Mouse (Mus musculus) fat pad, adult 2 months (tissue): Measurements from ENCODE around the gene Atp6v1e2.
A peak's percentile ranks its signal among the peaks of the same experiment; 100 is the strongest.

Source experiments
- DNase-seq: peaks from one replicate; pipeline ENCODE4 v3.0.0-alpha.2; 2011; ENCODE audit warnings: low read depth, low spot score; ENCODE audit errors: extremely low read depth

Atp6v1e2 gene

DNA sequence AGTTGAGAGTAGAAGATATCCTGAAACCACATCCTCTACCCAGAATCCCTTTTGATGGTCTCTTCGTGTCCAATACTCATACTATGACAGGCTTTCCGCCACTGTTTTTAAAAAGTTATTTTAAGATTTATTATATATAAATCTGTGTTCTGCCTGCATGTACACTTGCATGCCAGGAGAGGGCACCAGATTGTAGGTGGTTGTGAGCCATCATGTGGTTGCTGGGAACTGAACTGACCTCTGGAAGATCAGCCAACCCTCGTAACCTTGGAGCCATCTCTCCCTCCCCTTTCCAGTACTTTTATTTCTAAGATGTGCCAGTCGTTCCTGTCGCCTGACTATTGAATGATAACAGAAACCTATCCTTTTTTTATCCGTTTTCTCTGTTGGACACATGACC is 28.9 kb downstream of the Atp6v1e2 start:
- DNase-seq, result no peak

GRCm38 (mm10) chr17:86917048-86917447 is 30.6 kb downstream of the Atp6v1e2 start, which contains the start of gene Tmem247:
TSS of gene Tmem247 (plus strand) at chr17:86917348.
- DNase-seq, result no peak

DNA sequence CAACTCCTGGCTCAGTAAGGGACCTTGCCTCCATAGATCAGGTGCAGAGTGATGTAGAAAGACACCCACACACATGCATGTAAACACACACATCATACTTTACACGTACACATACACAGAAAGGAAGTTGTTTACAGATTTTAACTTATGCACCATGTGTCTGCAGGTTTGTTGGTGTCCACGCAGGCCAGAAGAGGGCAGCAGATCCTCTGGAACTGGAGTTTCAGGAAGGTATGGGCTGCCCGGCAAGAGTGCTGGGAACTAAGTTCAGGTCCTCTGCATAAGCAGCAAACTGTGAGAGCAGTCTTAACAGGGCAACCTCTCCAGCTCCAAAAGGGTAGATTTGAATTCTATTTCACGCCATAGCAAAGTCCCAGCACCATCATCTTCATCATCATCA is 32.2 kb downstream of the Atp6v1e2 start:
- no peak for DNase-seq

DNA sequence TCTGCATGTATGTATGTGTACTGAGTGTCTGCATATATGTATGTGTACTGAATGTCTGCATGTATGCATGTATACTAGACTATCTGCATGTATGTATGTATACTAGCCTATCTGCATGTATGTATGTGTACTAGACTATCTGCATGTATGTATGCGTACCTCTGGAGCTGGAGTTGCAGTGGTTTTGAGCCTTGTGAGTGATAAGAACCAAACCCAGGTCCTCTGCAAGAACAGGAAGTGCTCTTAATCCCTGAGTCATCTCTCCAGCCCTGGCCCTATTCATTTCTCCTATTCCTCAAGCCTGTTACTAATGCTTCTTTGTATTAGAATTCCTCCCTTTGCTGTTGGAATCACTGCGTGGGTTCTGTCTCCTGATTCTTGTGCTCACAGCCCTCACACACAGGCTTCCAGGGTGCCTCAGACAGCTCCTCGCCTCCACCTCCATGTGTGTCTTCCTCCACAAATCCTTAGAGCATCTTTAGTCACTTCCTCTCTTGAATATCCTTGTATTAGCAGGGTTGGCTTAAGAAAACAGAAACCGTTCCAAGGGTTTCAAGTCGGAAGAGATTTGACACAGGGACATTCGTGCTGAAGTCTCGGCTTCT is 34.6 kb downstream of the Atp6v1e2 start:
- DNase-seq, result no peak

DNA sequence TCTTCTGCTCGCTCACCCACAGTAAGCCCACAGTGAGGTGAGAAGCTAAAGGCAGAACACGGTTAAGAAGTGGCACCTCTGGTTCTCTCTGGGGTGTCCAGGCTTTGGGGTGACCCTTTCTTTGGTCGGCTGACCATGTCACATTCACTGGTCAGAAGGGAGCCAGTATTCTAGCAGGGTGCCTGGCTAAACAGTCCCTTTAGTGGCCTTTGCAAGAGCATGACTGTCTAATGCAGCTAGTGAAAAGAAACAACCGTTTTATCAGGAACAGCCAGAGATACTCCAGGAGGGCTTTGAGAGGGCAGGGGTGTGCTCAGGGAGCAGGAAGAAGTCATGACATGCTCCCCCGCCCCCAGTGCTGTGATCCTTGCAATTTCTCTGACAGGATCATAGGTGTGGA is 36.4 kb downstream of the Atp6v1e2 start:
- DNase-seq, result no peak

GRCm38 (mm10) chr17:86909733-86910495 is 37.8 kb downstream of the Atp6v1e2 start:
- DNase-seq, result no peak

DNA sequence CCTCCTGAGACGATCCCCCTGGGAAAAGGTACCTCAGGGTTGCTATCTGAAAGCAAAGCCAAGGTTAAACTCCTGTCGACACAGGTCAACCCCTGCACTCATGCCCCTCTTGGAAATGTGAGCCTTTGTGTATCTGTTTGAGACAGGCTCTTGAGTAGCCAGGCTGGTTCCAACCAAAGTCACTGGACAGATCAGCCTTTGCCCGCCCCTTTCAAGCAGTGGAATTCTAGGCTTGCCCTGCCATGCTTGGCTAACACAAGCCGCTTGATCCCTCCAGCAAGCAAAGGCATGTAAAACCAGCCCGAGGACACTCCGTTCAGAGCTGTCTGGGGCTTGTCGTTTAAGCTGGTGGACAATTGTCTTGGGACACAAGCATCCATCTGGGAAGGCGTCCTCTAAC is 39.4 kb downstream of the Atp6v1e2 start:
- peak; percentile 11 for DNase-seq

DNA sequence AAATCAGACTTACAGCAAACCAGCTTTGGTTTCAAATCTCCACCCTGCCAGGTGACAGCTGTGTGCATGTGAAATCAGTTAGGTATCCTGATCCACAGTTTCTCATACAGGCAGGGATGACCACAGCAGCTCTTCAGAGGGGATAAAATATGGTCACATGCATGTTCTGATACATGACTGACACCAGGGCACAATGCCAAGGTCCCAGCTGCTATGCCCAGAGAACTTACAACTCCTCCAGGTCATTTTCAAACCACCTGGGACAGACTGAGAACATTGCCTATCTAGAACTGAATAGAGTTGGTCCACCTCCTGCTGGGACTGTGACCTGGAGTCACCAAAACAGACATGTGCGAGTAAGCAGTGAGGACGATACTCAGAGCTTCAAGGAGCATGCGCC is 40.6 kb downstream of the Atp6v1e2 start:
- DNase-seq, result no peak

GRCm38 (mm10) chr17:86906601-86907000 is 41.1 kb downstream of the Atp6v1e2 start:
- no peak for DNase-seq

- DNase-seq, result no peak
Measured at GRCm38 (mm10) chr17:86906136-86906461, 41.6 kb downstream of the Atp6v1e2 start.

DNA sequence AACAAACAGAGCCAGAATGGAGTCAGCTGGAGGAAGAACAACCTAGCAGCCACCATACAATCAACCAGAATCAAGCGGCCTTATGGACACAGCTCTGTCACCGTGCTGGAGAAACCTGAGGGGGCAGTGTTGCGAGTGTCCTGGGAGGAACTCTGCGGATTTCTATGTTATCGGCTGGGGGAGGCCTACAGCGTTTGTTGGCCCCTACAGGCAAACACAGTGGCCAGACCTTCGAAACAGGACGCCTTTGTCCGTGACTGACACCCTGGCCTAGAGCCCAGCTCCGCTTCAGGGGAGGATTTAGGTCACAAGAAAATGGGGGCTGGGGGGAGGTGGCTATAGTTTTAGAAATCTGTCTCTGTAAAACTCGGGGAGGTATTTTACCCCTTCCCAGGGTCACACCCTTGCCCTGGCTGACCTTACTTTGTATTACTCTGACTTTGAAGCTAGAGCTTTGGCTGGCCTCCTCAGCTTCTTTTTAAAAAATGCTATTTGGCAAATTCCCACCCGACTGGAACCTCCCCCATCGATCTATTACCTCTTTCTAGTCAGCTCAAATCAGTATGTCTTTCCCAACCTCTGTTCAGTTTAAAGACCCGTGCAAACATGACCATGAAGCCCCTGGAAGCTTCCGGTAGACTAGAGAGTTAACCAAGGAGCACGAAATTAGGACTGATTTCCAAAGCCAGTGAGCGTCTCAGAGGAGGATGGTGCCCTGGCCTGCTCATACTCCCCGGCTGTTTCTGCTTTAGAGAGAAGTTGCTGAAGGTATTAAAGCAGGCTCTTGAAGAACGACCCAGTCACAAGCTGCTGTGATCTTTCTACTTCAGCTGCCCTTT is 42.2 kb downstream of the Atp6v1e2 start:
- DNase-seq, result no peak

DNA sequence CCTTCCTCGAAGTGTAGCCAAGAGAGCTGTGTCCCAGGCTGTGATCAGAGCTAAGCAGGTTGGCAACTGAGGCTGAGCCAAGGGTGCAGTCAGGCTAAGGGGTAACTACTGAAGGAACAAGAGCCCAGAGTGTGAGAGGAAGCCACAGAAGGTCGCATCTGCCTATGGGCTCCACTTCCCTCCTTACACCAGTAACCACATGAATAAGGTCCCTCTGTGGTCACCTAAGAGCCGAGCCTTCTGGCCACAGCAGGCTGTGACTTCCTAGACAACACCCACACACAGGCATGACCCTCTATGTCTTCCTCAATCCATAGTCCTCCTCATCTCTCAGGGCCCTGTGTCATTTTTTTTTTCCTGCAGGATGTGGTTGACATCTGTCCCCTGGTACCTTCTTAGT is 43.5 kb downstream of the Atp6v1e2 start:
- DNase-seq, result no peak

DNA sequence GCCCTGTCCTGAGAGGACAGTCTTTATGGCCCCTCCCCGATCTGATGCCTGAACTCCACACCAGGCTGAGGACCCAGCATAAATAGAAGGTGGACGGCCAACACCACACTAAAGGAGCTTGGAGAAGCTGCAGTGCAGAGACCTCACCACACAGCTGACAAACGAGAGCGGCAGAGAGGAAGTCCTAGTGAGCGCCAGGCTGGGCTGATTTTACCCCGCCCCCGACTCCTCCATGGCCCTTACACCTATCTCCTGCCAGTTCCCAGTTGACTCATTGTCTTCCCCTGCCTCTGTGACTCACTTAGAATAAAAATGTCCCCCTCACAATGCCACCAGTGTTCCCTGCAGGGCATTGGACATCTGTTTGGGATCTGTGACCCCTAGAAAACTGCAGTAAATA is 44.1 kb downstream of the Atp6v1e2 start:
- no peak for DNase-seq

DNA sequence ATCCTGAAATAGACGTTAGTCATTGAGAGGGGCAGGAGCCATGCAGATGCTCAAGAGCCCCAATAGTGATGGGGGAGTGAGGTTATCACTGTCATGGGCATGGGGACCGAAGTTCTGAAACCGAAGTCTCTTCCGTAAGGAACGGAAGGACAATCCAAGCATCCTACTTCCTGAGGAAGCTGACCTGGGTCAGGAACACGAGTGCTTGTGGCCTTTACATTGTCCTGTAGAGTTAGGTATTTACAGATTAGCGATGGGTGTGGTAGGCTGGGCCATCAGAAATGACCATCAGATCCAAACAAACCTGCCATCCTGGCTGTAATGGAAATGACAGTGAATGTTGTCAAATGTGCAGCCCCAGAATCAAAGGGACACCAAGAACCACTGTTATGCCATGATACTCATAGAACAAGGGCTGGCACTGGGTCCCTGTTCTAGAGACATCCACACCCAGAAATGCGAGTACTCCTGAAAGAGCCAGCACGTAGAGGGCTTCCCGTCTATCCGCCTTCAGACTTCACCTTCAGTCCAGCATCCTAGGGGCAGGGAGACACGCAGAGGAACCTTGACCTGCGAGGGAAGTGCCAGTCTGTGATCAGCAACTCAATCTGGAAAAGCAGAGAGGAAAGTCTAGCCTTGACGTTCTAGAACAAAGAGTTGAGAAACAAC is 45.2 kb downstream of the Atp6v1e2 start:
- DNase-seq, result no peak

DNA sequence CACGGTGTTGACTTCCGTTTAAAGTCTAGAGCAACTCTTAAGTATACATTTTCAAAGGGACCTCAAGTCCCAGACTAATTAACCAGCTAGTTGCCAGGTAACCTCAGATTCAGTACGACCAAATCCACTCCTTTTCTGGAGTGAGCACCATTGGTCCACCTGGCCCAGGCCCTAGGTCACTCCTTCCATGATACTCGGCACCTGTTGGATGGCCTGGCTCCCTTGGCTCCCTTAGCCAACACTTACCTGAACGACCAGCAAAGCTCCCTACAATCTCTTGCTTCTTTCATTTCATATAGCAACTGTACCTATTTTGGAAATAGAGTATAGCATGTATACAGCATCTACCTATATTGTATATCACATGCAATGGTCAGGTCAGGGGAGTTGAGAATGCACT is 47.1 kb downstream of the Atp6v1e2 start:
- DNase-seq, result no peak

DNA sequence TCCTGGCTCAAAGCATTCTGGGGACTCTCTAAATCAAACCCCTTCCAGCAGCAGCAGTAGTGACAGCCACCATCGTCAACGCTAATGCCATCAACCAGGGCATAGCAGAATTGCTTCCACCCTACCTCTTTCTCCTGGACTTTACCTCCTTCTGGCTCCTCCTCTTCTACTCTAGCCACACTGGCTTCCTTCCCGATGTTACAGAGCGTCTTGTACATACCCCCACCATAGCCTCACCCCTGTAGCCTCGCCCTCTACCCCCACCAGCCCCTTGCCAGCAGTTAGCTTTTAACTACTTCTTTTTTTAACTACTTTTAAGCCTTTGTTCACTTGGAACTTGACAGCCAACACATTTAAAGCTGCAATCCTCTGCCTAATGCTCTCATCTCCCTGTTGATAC is 47.9 kb downstream of the Atp6v1e2 start:
- DNase-seq, result no peak

- DNase-seq, result no peak
Measured at GRCm38 (mm10) chr17:86897486-86898165, 50.1 kb downstream of the Atp6v1e2 start.

GRCm38 (mm10) chr17:86895191-86895590 is 52.5 kb downstream of the Atp6v1e2 start:
- DNase-seq, result no peak
